Mouse (Mus musculus): ENCODE results near the gene Mgat4a.

The Mgat4a gene

DNA sequence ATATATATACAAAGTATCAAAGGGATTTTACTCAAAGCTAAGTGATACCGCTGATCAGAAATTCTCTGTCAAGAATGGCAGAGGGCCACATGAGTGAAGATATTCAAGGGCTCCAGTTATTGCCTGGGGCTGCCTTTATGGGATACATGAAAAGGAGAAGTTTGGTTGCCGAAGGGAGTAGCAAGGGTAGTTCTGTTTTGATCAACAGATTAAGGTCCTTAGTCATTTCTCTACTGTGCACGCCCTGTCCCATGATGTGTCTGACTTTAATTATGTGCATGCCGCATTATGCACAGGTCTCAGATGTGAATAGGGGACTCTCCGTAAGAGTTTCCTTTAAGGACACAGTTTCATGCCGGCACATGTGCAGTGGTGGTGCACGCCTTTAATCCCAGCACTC is 83.3 kb downstream of the Mgat4a start:
- DNase-seq = no peak

DNA sequence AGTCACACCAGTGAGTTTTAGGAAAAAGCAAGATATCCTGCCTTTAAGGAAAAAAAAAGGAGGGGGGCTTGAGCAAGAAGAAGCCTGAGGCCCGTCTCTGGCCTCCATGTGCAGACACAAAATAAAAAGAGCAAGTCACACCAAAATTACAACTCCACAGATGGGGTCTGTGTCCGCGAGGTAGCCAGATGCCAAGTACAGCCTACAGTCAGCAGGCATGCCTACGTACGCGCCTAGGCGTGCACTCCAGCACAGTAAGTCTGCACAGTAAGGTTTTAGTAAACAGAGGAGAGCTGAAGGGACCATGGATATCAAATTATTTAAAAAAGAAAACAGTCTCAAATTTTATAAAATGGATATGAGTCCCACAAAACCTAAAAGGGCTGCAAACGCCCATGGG is 89.5 kb downstream of the Mgat4a start:
- DNase-seq = no peak

DNA sequence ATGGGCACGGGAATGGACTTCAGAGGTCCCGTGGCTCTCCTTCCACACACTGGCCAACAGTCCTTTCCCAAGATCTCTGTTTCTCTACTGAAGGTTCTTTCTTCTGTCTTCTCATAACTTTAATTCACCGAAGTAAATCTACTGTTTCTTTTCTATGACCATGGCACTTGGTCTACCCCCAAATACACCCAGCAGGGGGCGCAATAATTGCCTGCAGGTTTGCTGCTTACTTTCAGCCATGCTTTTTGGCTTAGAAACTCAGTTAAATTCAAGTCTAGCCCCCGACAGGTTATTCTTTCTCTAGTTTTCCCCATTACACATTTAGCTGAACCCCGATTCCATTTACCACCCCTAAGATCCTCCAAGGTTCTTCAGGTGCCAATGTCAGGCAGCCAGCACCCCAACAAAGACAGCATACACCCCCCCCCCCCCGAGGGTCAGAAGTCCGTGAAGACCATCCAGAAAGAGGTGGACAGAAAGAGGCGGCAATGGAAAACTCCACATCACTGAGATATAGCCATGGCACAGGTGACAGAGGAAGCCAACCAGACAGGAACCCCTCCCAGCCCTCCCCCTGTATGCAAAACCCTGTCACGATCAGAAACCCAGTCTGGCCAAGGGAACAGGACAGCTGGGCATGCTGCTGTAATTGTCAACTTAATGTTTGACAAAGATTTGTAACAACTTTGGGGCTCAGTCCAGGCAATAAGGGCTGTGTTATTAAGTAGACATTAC is 92.3 kb downstream of the Mgat4a start:
- DNase-seq = peak; percentile 85

DNA sequence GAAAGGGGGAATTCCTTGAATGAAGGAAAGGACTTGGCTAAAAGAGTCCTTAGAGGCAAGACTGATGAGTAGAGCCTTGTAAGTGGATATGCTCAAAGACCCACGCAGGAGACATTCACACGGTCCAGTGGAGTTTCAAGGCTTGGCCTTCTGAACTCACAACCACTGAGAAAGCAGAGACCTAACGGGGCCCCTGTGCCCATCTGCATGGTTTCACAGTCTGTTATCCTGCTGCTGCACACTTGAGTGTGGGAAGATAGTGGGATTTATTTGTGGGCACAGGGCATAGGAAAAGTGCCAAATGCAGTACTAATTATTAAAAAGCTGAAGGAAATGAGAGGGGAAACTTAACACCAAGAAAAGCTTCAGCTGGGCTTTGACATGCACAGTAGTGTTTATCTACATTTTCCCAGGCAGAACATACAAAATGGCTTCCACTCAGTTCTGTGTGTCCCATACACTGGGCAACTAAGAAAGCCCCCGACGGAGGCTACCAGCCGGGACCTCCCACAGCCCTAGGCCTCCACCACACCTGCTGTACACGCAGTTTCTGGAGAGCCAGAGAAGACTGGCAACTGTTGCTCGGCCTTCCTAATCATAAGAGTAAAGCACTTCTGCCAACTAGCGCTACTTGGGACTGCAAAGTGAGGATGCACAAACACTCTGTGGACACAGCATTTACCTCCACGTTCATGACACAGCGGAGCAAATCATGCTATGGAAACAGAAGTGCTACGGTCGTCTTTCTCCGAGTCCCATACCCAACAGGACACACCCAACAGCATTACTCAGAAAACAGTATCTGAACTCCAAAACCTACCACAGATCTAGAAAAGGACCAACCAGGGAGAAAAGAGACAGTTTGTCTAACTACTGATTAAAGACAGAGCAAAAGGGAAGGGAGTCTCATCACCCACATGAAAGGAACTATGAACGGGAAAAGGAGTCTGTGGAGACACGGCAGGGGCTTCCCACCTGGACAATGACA is 97.7 kb downstream of the Mgat4a start:
- peak; percentile 74 for DNase-seq

DNA sequence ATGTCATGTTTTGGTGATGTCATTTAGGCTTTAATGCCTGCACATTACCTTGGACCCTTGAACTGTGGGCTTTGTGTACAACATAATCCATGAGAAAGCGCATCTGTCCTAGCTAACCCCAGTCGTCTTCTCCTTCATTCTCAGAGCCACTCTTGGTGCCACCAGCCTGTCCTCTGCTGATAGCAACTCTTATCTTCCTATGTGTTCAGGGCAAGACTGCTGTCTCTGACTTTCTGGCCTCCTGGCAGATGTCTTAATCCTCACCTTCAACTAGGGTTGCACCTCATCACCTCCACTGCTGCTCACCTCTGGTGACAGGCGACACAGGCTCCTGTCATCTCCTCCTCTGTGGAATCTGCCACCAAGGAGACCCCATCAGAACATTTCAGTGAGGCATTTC is 104.4 kb downstream of the Mgat4a start:
- DNase-seq = no peak

DNA sequence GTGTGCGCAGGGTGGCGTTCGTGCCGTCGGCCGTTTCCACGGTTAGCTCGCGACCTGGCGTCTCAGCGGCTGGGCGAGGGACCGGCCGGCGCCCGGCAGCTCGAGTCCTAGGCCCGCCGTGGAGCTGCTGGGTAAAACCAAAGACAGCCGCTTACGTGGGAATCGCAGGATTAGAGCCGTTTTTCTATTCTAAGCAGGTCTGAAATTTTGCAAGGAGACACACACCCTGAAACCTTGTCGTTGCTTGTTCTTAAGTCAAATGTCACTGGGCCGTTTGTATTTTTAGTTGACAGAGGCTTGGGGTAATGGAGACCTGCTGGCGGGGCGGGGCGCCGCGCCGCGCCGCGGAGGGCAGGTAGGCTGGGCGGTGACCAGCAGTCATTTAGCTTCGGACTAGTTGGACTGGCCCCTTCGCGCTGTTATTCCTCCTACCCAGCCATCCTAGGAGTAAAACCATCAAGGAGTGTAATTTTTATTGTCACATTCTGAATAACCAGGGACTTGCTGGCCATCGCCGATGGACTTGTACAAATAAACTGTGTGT is 110.4 kb downstream of the Mgat4a start:
- no peak for DNase-seq

DNA sequence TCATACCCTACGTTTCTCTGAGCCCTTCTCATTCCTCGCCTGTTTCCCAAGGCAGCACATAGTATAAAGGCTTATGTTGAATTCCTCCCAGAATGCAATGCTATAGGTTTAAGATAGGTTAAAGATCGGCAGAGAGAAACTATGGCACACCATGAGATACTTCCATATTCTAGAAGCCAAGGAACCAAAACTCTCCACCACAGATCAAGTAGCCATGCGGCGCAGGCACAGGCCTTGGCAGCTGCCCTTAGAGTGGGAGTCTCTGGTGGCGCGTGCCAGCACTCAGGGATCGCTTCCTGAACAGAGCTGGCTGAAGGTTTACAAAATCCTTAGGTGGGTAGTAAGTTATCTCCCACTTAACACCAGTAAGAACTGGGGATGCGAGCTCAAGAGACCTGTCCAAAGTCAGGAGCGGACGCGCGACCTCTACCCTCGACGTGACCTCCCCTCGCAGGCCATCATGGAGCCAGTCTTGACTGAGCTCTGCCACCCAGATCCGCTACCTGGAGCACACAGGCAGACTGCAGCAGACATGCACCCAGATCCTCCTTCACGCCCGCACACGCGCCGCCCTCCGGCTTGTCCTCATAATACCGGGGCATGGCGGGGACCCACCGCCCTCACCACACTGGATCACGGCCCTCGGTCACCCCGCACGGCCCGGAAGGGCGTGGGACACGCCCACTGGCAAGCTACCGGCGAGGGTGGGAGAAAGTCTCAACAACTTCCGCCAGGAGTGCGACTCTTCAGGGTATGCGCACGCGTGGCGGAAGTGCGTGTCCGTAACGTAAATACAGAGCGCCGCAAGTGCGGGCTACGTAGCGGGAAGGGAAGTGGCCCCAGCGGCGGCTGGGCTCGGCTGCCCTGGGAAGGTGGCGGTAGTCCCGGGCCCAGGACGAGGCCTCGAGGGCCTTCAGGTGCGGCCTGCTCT is 111.2 kb downstream of the Mgat4a start, which contains the start of the genes Coa5 and Unc50:
Gene Coa5 (minus strand): TSS at position 738 of the 931 bp plus-strand sequence.
Gene Unc50 (plus strand): TSS at position 774 of the 931 bp plus-strand sequence.
- peak; percentile 100 for DNase-seq

DNA sequence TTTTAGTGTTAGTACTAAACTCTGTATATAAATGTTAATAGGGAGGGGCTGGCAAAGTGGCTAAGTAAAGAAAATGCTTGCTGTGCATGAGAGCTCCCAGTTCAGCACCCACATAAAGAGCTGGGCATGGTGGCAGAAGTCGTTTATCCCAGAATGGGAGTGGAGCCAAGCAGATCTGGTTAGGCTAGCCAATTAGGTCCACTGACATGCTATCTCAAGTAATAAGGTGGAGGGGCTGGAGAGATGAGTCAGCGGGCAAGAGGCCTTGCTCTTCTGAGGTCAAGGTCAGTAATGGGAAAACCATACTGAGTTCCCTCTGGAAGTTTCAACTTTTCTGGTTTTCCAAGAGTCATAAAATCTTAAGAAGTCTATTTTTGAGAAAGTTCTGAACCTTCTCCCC is 111.9 kb downstream of the Mgat4a start:
- DNase-seq = no peak

DNA sequence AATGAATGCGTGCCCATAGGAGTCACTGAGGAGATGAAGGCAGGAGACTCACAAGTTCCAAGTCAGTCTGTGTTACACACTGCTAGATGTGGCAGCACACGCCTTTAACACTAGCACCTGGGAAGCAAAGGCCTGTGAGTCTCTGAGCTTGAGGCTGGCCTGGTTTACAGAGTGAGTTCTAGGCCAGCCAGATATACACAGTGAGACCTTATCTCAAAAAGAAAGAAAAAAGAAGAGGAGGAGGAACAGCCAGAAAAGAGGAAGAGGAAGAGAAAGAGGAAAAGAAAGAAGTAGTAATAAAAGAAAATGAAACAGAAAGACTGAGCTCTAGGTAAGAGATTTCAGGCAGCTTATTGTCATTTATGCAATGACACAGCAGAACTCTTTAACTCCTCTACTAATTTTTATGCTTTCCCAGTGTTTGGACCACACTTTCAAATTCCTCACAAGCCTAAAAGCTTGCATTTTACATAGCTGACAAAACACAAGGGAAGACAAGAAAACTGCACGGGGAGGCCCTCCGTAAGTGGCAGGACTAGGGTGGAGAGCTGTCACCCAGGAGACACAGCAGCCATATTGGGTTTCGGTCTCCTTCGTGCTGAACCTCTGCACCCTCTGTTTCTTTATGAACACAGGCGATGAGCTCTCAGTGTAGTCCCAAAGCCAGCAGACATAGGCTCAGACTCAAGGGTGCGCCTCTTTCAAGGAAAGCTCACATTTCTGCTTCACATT is 113.5 kb downstream of the Mgat4a start:
- DNase-seq = no peak

DNA sequence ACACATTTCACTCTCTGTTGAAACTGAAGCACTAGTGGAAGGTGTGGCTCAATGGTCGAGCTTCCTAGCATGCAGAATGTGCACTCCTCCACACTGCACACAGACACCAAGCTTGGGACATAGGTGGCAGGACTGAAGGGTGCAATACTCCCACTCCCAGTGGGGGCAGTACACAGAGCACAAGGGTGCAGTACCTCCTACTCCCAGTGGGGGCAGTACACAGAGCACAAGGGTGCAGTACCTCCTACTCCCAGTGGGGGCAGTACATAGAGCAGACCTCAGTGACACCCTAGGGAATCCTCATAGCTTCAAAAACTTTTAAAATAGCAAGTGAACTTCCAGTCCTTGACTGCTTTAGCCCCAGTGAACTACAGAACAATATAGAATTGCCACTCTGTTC is 121.4 kb downstream of the Mgat4a start:
- DNase-seq = no peak

DNA sequence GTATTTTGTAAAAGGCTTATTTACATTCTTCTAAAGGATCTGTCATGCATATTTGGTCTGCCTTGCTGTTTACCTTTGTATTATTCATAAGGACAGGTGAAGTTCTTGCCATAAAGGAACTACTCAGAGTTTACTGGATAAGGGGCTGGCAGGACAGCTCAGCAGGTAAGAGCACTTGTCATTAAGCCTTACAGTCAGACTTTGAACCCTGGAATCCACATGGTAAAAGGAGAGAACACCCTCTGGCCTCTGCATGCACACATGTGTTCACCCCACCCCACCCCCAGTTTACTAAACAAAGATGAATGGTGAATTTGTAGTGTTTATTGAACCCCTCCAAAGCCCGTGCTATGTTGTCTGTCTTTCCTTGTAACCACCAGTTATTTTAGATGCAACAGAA is 125.4 kb downstream of the Mgat4a start:
- DNase-seq = no peak

DNA sequence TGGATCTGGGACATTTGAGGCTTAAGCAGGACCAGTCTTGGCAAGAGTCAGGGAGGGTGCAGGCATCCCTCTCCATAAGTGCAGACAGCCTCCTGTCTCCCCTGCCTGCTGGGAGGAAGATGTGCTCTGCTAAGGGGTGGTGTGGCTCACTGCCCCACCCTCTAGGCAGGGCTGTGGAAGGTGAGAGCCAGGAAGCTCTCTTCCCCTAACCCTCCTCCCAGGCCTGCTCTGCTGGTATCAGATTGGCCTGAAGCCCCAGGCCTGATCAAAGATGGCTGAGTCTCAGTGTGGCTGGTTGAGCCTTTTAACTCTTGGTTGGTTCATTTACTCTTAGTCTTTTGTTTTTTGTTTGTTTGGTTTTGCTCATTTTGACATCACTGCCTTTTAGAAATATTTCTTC is 131.2 kb downstream of the Mgat4a start:
- no peak for DNase-seq

DNA sequence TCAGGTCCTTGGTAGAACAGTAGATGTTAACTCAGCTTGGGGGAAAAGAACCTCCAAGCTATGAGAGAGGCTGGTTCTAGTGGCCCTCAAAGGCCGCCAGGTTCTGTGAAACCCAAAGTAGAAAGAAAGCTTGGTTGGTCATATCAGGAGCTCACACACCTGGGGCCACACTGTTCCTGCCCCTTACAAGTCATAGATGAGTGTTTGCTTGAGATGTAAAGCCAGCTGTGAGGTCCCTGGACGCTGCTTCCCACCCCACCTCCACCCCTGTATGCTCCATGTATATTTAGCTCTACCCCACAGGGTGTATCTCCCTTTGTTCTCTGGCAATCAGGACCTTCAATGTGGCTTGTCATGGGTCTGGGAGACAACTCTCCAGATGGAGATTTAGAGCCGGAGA is 132.1 kb downstream of the Mgat4a start:
- DNase-seq = no peak

DNA sequence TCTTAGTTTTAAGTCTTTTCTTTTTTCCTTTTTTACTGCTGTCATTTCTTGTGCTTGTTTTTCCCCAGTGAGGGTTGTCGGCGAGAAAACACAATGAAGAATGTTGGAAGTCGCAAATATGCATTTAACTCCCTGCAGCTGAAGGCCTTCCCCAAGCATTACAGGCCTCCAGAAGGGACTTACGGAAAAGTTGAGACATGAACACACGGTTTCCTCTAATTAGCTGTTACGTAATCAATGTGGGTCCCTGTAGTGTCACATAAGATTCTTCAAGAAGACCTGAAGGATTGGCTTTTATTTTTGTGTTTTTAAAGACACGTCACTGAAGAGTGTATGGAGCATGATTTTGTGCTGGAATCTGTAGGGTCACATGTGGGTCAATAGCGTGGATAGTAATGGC is 132.8 kb downstream of the Mgat4a start:
- no peak for DNase-seq

DNA sequence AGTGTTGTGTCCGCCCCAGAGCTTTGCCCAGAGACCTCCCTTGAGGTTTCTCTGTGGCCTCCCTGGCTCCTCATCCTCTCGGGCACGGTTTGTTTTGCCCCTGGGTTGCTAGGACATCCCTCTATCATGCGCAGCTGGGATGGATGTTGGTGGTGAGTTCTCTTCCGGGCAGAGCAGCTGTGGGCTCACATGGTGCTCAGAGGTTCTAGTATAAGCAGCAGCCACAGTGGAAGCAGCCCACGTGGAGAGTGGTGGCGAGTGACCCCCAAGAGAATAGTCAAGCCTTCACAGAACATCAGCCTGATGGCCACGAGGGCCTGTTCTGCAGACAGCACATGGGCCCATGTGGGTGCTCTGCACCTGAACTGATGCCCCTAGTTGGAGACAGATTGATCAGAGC is 133.6 kb downstream of the Mgat4a start:
- no peak for DNase-seq

DNA sequence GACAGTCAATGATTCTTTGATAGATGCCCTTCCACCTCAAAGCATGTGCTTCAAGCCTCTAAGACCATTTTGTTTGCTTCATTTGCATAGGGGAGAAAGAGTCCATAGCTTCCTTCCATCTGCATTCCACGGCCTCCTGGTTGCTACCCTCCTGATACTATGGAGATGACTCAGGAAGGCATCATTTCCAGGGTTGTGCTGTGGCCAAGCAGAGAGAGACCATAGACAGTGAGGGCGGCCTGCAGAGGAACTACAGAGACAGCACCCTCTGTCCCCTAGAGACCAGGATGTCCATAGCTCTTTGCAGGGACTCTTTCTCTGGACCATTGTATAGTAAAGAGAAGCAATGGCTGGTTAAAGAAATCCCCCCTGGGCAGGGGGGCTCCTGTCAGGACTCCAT is 135.7 kb downstream of the Mgat4a start:
- DNase-seq = no peak

DNA sequence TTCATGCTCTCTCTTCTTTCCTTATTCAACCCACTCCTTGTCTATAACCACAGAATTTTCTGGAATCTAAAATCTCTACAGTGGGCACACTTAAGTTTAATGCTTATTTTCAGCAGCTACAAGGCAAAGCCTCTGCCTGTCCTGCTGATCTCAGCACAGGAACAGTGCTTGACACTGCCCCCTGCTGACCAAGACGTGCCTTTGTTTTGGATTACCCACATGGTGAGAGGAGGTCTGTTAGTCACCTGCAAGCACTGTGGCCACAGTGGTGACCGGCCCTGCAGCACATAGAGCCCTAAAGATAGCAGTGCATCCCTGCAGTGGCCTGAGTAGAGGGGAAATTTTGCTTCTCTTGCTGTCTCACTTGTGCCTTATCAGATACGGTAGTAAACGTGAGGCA is 139.1 kb downstream of the Mgat4a start:
- DNase-seq = no peak

DNA sequence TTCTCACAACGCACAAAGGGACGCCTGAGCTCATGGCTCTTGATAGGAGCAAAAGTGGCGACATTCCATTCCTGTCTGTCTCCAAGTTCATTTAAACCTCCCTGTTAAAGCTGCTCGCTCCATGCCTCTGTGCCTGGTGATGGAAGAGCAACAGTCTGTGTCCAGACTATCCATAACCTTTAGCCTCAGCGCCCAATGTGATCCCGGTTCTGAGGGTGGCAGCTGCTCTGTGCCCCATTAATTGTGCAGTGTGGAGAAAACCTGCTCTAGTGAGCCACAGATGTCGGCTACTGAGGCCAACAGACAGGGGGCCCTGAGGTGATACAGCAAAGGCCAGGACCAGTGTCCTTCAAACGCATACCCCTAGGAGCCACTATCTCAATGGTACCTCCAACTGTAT is 141.1 kb downstream of the Mgat4a start:
- DNase-seq = no peak

DNA sequence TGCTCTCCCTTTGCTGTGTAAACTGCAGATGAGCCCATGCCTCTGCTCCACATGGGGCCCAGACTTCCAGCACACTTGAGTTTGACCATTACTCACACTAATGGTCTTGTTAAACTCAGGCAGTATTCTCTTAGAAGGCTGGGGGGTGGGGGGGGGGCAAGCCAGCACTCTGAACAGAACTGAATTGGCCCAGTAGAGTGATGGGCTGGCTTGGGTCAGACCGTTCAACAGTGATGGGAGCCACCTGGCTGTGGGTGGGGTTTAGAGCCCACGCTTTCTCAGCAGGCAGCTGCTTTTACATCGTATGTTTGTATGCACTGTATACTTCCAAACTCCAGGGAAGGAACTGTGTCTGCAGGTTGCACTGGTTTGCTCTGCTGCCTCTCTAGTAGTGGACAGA is 141.9 kb downstream of the Mgat4a start:
- DNase-seq = no peak

DNA sequence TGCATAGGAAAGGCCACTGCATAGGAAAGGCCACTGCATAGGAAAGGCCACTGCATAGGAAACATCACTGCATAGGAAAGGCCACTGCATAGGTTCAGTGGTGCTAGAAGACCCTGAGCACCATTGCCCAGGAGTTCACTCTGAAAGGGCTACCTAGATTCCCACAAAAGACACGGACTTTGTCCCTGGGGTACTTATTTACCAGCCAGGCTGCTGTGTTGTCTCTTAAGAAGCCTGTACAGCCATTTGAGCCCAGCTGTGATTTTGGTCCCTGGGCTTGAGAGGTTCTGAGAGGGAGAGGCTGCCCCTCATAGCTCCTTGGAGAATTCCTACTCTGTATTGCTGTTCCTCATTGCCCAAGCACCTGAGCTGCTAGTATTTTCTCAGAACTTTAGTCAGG is 144.3 kb downstream of the Mgat4a start:
- no peak for DNase-seq

DNA sequence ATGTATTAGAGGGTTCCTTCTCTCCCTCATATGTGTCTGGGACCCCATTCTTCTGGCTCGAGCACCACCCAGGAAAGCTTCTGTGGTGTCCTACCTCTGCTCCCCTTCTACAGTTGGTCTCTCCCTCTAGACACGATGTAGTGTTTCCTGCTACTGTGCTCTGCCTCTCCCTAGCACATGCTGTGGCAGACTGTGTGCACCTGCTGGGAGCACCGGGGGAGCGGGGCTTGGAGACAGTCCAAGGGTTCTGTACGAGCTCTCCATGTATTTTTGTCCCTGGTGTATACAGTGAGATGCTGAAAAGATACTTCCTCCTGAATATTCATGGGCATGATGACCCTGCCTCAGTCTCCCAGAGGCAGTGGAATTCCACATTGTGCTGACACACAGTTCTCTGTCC is 147.6 kb downstream of the Mgat4a start:
- no peak for DNase-seq

Data from heart, adult 11 months (tissue).